Mouse (Mus musculus) testis, adult 2 months (tissue): ENCODE data around the gene Ficd. TPM values are rescaled to one million over a fixed set of nuclear protein-coding genes. Genes with fewer than 3 reads are reported as not detected.
"Not testable (repeated sequence)": the region's sequence is repeated elsewhere in the genome, so short reads cannot be mapped to it uniquely, and the experiment has no call there.

Source experiments
- H3K27ac ChIP-seq: fragments of 200-500 bp; 2 replicates; pipeline ENCODE4 v1.5.1; 2012; ENCODE audit warnings: low read depth, low read length; ENCODE audit not compliant: control insufficient read depth, insufficient read depth
- H3K27me3 ChIP-seq: fragments of 200-500 bp; 2 replicates; pipeline ENCODE4 v1.6.1; 2012; ENCODE audit warnings: mild to moderate bottlenecking, low read length, moderate library complexity; ENCODE audit not compliant: control insufficient read depth, insufficient read depth
- H3K36me3 ChIP-seq: fragments of 200-500 bp; 2 replicates; pipeline ENCODE4 v1.6.1; 2012; ENCODE audit warnings: mild to moderate bottlenecking, low read length; ENCODE audit not compliant: control insufficient read depth, insufficient read depth
- H3K4me1 ChIP-seq: fragments of 200-500 bp; 2 replicates; pipeline ENCODE4 v1.6.1; 2012; ENCODE audit warnings: low read length; ENCODE audit not compliant: control insufficient read depth, insufficient read depth
- H3K4me3 ChIP-seq: fragments of 200-500 bp; 2 replicates; pipeline ENCODE4 v1.5.1; 2012; ENCODE audit warnings: low read depth, mild to moderate bottlenecking, low read length, moderate library complexity, mixed read lengths; ENCODE audit not compliant: control insufficient read depth
- CTCF ChIP-seq: fragments of 200-500 bp; IDR thresholded peaks from 2 replicates; pipeline ENCODE4 v1.5.1; 2012; ENCODE audit warnings: low read depth, mild to moderate bottlenecking, inconsistent platforms, low read length, moderate library complexity; ENCODE audit not compliant: control insufficient read depth, insufficient read depth, insufficient replicate concordance
- POLR2A ChIP-seq: fragments of 200-500 bp; IDR thresholded peaks from 2 replicates; pipeline ENCODE4 v1.6.1; 2012; ENCODE audit warnings: low read depth, mild to moderate bottlenecking, inconsistent platforms, low read length, moderate library complexity; ENCODE audit not compliant: control insufficient read depth
- polyA plus RNA-seq: library from polyadenylated mRNA; depleted of rRNA; stranded (reverse); fragments of >200 nt; gene quantifications from 2 replicates; pipeline ENCODE4 v1.2.3, GENCODE M21; 2012; rRNA removed

The Ficd gene
- polyA plus RNA-seq, 1 experiment = 5.2 TPM

- peaks cover 5% of the 10 kb centered on the region; the same call in 1 of the 2 replicates for H3K4me1 ChIP-seq
- no peaks in the 10 kb centered on the region for H3K36me3 ChIP-seq
- TF ChIP-seq CTCF (no peak), POLR2A (no peak)
- no peak overlapping the region for H3K4me3 ChIP-seq
- H3K27ac ChIP-seq = no peak overlapping the region
- no peaks in the 10 kb centered on the region for H3K27me3 ChIP-seq
Observed at GRCm38 (mm10) chr5:113781254-113781653, 45.7 kb downstream of the Ficd start.

GRCm38 (mm10) chr5:113781875-113782274 lies 46.3 kb downstream of the Ficd start:
- TF ChIP-seq POLR2A = no peak
- TF ChIP-seq CTCF = no peak
- H3K27me3 ChIP-seq = no peaks in the 10 kb centered on the region
- no peak overlapping the region for H3K4me3 ChIP-seq
- H3K27ac ChIP-seq = no peak overlapping the region
- no peaks in the 10 kb centered on the region for H3K36me3 ChIP-seq
- H3K4me1 ChIP-seq = peaks cover 5% of the 10 kb centered on the region; the same call in 1 of the 2 replicates

DNA sequence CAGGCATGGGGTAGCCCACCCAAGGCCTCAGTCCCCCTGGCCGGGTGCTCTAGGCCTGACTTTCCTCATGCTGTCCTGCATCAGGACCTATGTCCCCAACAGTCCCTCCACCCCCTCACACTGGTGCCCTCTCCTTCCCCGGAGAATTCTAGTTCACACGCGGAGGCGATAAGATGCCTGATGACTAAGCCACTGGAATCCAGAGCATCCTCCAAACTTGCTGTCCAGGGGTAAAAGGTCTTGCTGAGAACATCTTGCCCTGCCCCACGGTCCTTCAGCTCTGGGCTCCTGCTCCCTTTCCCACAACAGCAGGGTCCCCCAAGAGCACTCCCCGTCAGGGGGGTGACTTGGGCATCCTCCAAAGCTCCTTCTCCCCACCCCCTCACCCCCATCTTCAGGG lies 47.0 kb downstream of the Ficd start:
- H3K4me3 ChIP-seq = no peak overlapping the region
- H3K36me3 ChIP-seq = no peaks in the 10 kb centered on the region
- peaks cover 5% of the 10 kb centered on the region; the same call in 1 of the 2 replicates for H3K4me1 ChIP-seq
- no peak for TF ChIP-seq CTCF
- TF ChIP-seq POLR2A = no peak
- no peaks in the 10 kb centered on the region for H3K27me3 ChIP-seq
- no peak overlapping the region for H3K27ac ChIP-seq

DNA sequence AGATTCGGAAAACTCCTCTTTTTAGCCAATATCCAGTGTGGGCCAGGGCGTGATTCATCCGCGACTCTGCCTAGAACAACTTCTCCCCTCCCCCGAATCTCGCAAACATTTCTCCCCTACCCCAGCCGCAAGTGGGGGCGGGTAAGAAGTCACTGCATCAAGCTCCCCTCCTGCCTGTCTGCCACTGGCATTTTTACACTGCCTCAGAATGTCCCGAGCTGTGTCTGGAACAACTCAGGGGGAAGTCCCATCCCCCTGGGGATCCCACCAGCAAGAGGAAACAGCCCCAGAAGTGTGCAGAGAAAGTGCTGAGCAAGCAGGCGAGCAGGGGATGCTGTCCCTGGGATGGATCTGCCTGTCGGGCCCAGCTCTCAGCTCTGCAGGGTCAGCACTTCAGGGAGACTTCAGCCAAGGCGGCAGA lies 48.0 kb downstream of the Ficd start:
- no peaks in the 10 kb centered on the region for H3K36me3 ChIP-seq
- H3K4me1 ChIP-seq = peaks cover 5% of the 10 kb centered on the region; the same call in 1 of the 2 replicates
- no peak overlapping the region for H3K27ac ChIP-seq
- TF ChIP-seq CTCF (no peak), POLR2A (no peak)
- H3K4me3 ChIP-seq = no peak overlapping the region
- no peaks in the 10 kb centered on the region for H3K27me3 ChIP-seq

GRCm38 (mm10) chr5:113784104-113784503 lies 48.5 kb downstream of the Ficd start:
- not testable (repeated sequence) for H3K27me3 ChIP-seq, H3K27ac ChIP-seq, H3K4me3 ChIP-seq, H3K36me3 ChIP-seq, H3K4me1 ChIP-seq

GRCm38 (mm10) chr5:113786985-113787384 lies 51.4 kb downstream of the Ficd start:
- Histone ChIP-seq H3K36me3 (no peaks in the 10 kb centered on the region), H3K27me3 (no peaks in the 10 kb centered on the region), H3K27ac (no peak overlapping the region), H3K4me3 (no peak overlapping the region), H3K4me1 (peaks cover 5% of the 10 kb centered on the region; the same call in 1 of the 2 replicates)
- no peak for TF ChIP-seq POLR2A

GRCm38 (mm10) chr5:113788645-113789044 lies 53.0 kb downstream of the Ficd start:
- Histone ChIP-seq H3K36me3 (no peaks in the 10 kb centered on the region), H3K4me3 (no peak overlapping the region), H3K4me1 (peaks cover under 1% of the 10 kb centered on the region; the same call in 1 of the 2 replicates), H3K27me3 (no peaks in the 10 kb centered on the region), H3K27ac (no peak overlapping the region)
- no peak for TF ChIP-seq POLR2A
- TF ChIP-seq CTCF = no peak

GRCm38 (mm10) chr5:113789075-113789788 lies 53.6 kb downstream of the Ficd start:
- Histone ChIP-seq H3K36me3 (no peaks in the 10 kb centered on the region), H3K4me3 (no peak overlapping the region), H3K27ac (no peak overlapping the region), H3K4me1 (no peaks in the 10 kb centered on the region), H3K27me3 (no peaks in the 10 kb centered on the region)
- no peak for TF ChIP-seq POLR2A
- no peak for TF ChIP-seq CTCF

Other genes starting within 250 kb of the Ficd start
- 10.3 and 13.6 TPM in 2 replicates for gene Wscd2, start 245.5 kb upstream of the Ficd start, polyA plus RNA-seq
- gene Cmklr1, start 85.4 kb upstream of the Ficd start, polyA plus RNA-seq = 82.3 and 86.6 TPM in 2 replicates
- 11.1 and 14.8 TPM in 2 replicates for gene 1700069L16Rik, start 11.0 kb upstream of the Ficd start, polyA plus RNA-seq
- gene Sart3, start 36.7 kb downstream of the Ficd start, polyA plus RNA-seq = 11.5 and 13.8 TPM in 2 replicates
- gene Iscu, start 36.9 kb downstream of the Ficd start, polyA plus RNA-seq = 136 and 138 TPM in 2 replicates
- gene Tmem119, start 64.7 kb downstream of the Ficd start, polyA plus RNA-seq = 0.38 and 0.59 TPM in 2 replicates
- 11.7 and 12.9 TPM in 2 replicates for gene Selplg, start 96.8 kb downstream of the Ficd start, polyA plus RNA-seq
- gene Coro1c, start 173.0 kb downstream of the Ficd start, polyA plus RNA-seq = 12.9 and 13.2 TPM in 2 replicates